Mouse (Mus musculus) liver, embryonic 11.5 days (tissue): ENCODE measurements around the gene Sod1. TPM values are rescaled to one million over a fixed set of nuclear protein-coding genes. Genes with fewer than 3 reads are reported as not detected.
A peak's percentile ranks its signal among the peaks of the same experiment; 100 is the strongest.

Source experiments
- ATAC-seq: fragments of 200-750 bp; cut with Nextera tagmentation; replicated peaks from 2 replicates; pipeline ENCODE4 v1.8.0; 2017; ENCODE audit warnings: moderate number of reproducible peaks, mild to moderate bottlenecking, moderate TSS enrichment, moderate library complexity; ENCODE audit not compliant: low FRiP score
- DNase-seq: peaks from one replicate; pipeline ENCODE4 v3.0.0-alpha.2; 2017; ENCODE audit warnings: low spot score
- H3K27ac ChIP-seq: fragments of 300-500 bp; sonication (generic); 2 replicates; pipeline ENCODE4 v1.5.1; 2014; ENCODE audit warnings: mild to moderate bottlenecking, low read depth, low read length, control low read depth
- H3K27me3 ChIP-seq: fragments of 300-500 bp; sonication (generic); replicated peaks from 2 replicates; pipeline ENCODE4 v1.6.1; 2014; ENCODE audit warnings: low read length, mixed read lengths; ENCODE audit not compliant: control insufficient read depth, insufficient read depth
- H3K36me3 ChIP-seq: fragments of 300-500 bp; sonication (generic); 2 replicates; pipeline ENCODE4 v1.6.1; 2014; ENCODE audit warnings: mild to moderate bottlenecking, low read length, moderate library complexity, mixed read lengths; ENCODE audit not compliant: control insufficient read depth, insufficient read depth
- H3K4me1 ChIP-seq: fragments of 300-500 bp; sonication (generic); replicated peaks from 2 replicates; pipeline ENCODE4 v1.6.1; 2014; ENCODE audit warnings: low read length, mixed read lengths; ENCODE audit not compliant: control insufficient read depth, insufficient read depth
- H3K4me2 ChIP-seq: fragments of 300-500 bp; sonication (generic); 2 replicates; pipeline ENCODE4 v1.6.1; 2014; ENCODE audit warnings: mild to moderate bottlenecking, control low read depth, moderate library complexity
- H3K4me3 ChIP-seq: fragments of 300-500 bp; sonication (generic); 2 replicates; pipeline ENCODE4 v1.5.1; 2014; ENCODE audit warnings: low read depth, low read length, control low read depth
- H3K9ac ChIP-seq: fragments of 300-500 bp; sonication (generic); 2 replicates; pipeline ENCODE4 v1.6.1; 2014; ENCODE audit warnings: low read depth, low read length, control low read depth
- H3K9me3 ChIP-seq: fragments of 300-500 bp; sonication (generic); 2 replicates; pipeline ENCODE4 v1.6.1; 2016; ENCODE audit warnings: low read length, inconsistent platforms, mixed read lengths; ENCODE audit not compliant: control insufficient read depth
- WGBS: fragments of 180-500 bp; shearing (Covaris S2); extraction: QIAGEN DNeasy Blood & Tissue Kit; methylation state at CpG from one replicate; pipeline ENCODE4 v1.1.7; 2014; 5-methylcytosine and 5-hydroxymethylcytosine counted together
- polyA plus RNA-seq: library from polyadenylated mRNA; unstranded; fragments of >200 nt; fragmentation: Nextera tagmentation; extraction: Ambion mirVana; gene quantifications from 2 replicates; pipeline ENCODE4 v1.2.1, GENCODE M21; 2014

Sod1 gene
- polyA plus RNA-seq, 1 experiment from 2014 or later, result 2,008 TPM

DNA sequence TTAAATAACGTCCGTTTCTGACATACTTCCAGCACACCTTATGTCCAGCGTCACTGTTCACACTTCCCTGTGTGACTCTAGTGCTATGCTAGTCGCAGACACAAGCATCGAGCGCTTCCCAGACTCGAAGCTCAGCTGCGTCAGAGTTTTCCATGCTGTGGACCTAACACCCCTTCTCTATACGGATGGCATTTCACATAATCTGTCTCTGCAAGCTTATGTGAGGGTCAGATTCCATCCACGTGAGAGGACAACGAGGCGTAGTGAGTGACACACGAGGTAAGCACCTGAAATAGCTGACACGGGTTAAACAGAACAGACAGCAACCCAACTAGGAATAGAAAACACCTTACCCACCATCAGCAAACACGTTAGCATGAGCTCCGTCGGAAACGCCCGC lies 18.4 kb upstream of the Sod1 start:
- H3K4me1 ChIP-seq, result peaks cover 34% of the 10 kb centered on the region
- no peak overlapping the region for H3K9ac ChIP-seq
- no peak overlapping the region for H3K4me2 ChIP-seq
- DNase-seq (no peak), ATAC-seq (no peak)
- WGBS, result 70% methylated on average over 19 of the region's 19 CpGs
- H3K36me3 ChIP-seq, result no peaks in the 10 kb centered on the region
- H3K9me3 ChIP-seq, result no peaks in the 10 kb centered on the region
- no peak overlapping the region for H3K27ac ChIP-seq
- H3K4me3 ChIP-seq, result no peak overlapping the region
- no peaks in the 10 kb centered on the region for H3K27me3 ChIP-seq

DNA sequence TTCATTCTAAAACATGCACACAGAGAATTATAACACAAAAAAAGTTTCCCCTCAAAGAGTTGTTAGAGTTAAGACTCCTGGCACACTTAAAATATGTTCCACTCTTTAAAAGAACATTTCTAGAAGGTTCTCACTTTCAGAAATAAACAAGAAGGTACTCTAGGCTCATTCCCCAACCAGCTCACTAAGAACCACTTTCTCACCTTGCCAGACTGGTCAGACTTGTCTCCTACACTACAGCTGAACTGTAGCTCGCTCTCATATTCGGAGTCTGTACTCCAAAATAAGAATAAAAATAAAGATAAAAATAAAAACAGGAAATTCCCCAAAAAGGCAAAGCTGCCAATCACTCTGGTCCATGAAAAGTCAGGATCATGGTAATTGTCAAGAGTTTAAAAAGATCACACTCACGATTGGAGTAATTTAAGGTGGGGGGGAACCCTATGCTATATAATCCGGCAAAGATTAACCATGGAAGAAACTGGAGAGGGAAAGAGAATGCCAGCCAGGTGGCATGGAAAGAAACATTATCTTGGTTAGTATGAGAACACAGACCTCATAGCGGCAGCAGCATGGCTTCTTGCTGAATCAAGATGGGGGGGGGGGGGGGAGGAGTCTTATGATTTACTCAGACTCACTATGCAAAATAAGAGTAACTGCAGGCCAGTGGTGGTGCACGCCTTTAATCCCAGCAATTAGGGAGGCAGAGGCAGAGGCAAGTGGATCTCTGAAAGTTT lies 17.2 kb upstream of the Sod1 start:
- WGBS, result 74% methylated on average over 6 of the region's 6 CpGs
- Histone ChIP-seq H3K4me3 (no peak overlapping the region), H3K4me2 (no peak overlapping the region), H3K9ac (no peak overlapping the region), H3K9me3 (no peaks in the 10 kb centered on the region), H3K27ac (no peak overlapping the region), H3K4me1 (peaks cover 25% of the 10 kb centered on the region), H3K36me3 (no peaks in the 10 kb centered on the region), H3K27me3 (no peaks in the 10 kb centered on the region)
- no peak for ATAC-seq
- no peak for DNase-seq

DNA sequence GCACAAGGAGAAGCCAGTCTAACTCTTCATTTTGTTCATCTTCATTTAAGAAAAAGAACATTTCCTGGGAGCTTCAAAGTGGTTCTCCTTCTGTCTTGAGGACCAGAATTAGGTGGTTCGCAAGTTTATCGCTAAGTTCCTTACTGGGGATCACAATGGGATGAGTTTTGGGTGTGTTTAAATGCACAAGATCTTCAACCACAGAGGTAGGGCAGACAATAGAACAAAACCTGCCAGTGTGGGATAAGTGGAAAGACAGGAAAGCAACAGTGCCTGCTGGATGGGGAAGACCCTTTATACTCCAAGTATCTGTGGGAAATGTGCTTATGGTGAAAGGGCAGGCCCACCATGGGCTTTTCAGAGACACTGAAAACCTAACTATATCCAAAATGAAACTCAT lies 15.7 kb upstream of the Sod1 start:
- H3K4me1 ChIP-seq, result peaks cover 14% of the 10 kb centered on the region
- no peaks in the 10 kb centered on the region for H3K9me3 ChIP-seq
- H3K4me3 ChIP-seq, result no peak overlapping the region
- no peaks in the 10 kb centered on the region for H3K36me3 ChIP-seq
- no peaks in the 10 kb centered on the region for H3K27me3 ChIP-seq
- WGBS, result 90% methylated on average over 2 of the region's 2 CpGs
- no peak for DNase-seq
- no peak overlapping the region for H3K9ac ChIP-seq
- no peak for ATAC-seq
- no peak overlapping the region for H3K4me2 ChIP-seq
- H3K27ac ChIP-seq, result no peak overlapping the region

DNA sequence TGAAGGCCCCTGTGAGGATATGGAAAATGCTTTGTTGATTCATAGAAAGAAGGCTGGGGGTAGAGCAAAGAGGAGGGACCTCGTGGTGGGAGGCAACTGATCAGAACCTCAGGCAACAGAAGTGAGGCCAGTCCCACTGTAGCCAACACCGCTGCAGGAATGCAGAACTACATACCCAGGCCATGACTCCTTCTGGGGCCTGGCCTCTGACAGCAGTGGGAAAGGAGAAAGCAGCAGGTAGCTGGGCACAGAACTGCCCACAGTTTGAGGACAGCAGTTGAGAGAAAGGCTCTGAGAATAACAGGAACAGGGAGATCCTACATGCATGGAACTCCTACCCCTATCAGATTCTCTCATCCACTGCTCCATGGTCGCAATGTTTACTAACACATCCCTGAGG lies 11.6 kb upstream of the Sod1 start:
- WGBS, result 66% methylated on average over 3 of the region's 3 CpGs
- H3K9ac ChIP-seq, result no peak overlapping the region
- ATAC-seq, result no peak

DNA sequence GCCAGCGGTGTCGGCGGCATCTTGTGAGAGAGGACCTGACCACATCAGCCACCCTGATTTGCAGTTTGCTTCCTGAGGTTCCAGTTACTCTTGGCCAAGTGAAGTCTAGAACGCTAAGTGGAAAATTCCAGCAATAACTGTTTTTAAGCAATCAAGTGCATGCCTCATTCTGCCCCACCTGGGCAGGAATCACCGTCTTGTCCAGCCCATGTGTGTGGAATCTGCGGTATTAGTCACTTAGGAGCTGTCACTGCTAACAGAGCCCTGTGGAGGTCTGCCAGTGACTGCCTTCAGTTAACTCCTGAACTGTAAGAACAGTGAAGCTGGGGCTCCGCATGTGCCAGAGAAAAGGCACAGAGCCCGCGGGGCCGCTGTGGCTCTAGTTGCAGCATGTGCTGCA lies 9.8 kb upstream of the Sod1 start:
- Histone ChIP-seq H3K9me3 (no peaks in the 10 kb centered on the region), H3K9ac (0 out of 2 replicates have a peak overlapping the region, but pooled peaks have one; percentile 25), H3K4me1 (peaks cover 31% of the 10 kb centered on the region), H3K27me3 (no peaks in the 10 kb centered on the region), H3K36me3 (no peaks in the 10 kb centered on the region), H3K4me2 (no peak overlapping the region), H3K4me3 (no peak overlapping the region), H3K27ac (no peak overlapping the region)
- no peak for ATAC-seq
- no peak for DNase-seq
- WGBS, result 80% methylated on average over 10 of the region's 10 CpGs

More for the DNA sequence above, 11.6 kb upstream of the Sod1 start:
- Histone ChIP-seq H3K27ac (no peak overlapping the region), H3K4me1 (peaks cover 21% of the 10 kb centered on the region), H3K4me3 (no peak overlapping the region), H3K27me3 (no peaks in the 10 kb centered on the region), H3K9me3 (no peaks in the 10 kb centered on the region), H3K36me3 (no peaks in the 10 kb centered on the region), H3K4me2 (no peak overlapping the region)
- DNase-seq, result no peak

DNA sequence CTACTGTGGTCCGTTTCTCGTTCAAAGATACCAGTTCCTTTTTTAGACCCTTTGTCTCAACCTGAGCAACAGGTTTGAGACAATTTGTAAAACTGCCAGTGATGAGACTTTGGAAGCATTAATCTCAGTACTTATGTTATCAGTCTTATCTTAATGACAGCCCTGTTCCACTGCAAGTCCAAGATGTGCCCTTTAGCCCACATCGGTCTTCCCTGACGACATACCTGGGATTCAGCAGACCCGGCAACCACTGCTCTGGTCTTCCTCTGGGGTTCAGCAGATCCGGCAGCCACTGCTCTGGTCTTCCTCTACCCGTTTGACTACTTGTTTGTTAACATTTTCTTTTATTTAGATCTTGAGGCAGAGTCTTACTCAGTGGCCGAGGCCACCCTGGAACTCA lies 8.8 kb upstream of the Sod1 start:
- Histone ChIP-seq H3K4me2 (no peak overlapping the region), H3K4me3 (no peak overlapping the region), H3K9me3 (no peaks in the 10 kb centered on the region), H3K27me3 (no peaks in the 10 kb centered on the region), H3K27ac (no peak overlapping the region), H3K36me3 (no peaks in the 10 kb centered on the region), H3K4me1 (peaks cover 32% of the 10 kb centered on the region), H3K9ac (no peak overlapping the region)
- ATAC-seq (no peak), DNase-seq (no peak)
- 74% methylated on average over 8 of the region's 8 CpGs for WGBS

DNA sequence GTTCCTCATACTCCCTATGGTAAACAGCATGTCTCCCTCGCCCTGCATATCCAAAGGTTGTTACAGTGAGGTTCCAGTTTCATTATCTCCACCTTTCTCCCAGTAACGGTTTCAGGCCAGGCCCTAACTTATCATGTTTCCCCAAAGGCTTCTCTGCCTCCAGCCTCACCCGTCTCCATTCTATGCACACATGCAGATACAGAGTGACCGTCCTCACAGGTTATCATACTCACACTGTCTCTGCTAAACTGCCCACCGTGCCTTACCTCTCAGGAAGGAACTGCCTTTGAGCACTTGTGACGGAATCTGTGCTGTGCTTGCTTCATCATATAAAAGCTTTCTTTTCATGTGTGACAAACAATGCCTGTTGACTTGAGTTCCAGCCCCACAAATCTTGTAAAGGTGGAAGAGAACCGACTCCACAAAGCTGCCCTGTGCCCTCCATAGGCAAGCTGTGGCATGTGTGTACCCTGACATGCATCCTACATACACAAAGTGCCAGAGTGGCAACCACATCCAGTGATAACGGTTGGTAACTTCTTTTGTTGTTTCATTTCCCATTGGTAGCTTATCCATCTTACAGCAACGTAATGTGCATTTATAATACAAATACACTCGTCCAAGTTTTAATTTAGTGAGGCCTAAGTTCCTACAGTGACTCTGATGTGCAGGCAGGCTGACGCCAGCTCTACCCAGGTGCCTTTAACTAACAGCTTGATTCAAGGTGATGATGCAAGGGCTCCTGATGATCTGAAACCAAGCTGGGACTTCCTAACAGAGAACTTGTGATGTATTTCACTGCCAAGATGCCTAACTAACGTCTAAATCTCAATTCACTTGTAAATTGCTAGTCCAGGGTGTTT lies 6.8 kb upstream of the Sod1 start:
- H3K4me2 ChIP-seq, result peak overlapping the region; percentile 50
- ATAC-seq (peak; percentile 94), DNase-seq (no peak)
- no peaks in the 10 kb centered on the region for H3K27me3 ChIP-seq
- 0 out of 2 replicates have a peak overlapping the region, but pooled peaks have one; percentile 4 for H3K4me3 ChIP-seq
- peaks cover 36% of the 10 kb centered on the region for H3K4me1 ChIP-seq
- peak overlapping the region; percentile 43; the same call in 1 of the 2 replicates for H3K9ac ChIP-seq
- H3K9me3 ChIP-seq, result no peaks in the 10 kb centered on the region
- H3K27ac ChIP-seq, result peak overlapping the region; percentile 92
- 44% methylated on average over 12 of the region's 12 CpGs for WGBS
- H3K36me3 ChIP-seq, result no peaks in the 10 kb centered on the region

DNA sequence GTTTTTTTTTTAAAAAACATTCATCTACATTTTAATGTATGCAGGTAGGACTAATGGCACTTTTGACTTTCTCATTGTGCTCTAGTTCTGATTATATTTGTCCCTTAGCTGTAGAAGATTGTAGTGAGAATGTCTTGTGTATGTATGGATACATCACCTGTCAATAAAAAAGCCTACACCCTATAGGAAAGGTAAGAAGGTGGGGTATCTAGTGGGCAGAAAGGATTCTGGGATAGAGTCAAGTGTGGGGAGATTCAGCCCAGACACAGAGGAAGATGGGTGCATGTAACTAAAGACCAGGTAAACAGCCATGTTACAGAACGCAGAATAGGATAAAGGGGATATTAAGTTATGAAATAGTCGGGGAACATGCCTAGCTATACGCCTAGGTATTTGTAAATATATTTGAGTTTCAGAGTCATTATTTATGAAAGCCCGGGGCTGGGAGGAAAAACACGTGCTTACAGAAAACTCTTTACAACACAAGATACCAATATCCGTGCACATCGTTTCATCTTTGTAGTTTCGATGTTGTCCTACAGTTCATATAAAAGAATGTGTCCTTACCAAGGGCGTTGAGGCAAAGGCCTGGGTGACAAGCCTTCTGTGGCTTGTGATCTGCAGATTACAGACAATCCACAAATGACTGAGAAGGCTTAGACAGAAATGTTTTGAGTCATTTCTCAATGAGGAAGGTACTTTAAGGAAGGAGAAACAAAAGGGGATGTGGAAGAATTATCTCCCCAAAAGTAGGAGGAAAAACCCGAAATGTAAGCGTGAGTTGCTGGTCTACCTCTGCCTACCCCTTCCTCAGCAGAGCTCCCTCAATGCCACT lies 5.6 kb upstream of the Sod1 start:
- no peaks in the 10 kb centered on the region for H3K36me3 ChIP-seq
- no peak overlapping the region for H3K4me3 ChIP-seq
- H3K27ac ChIP-seq, result peak overlapping the region; percentile 92
- ATAC-seq, result no peak
- no peak for DNase-seq
- H3K9ac ChIP-seq, result no peak overlapping the region
- no peaks in the 10 kb centered on the region for H3K27me3 ChIP-seq
- H3K4me2 ChIP-seq, result no peak overlapping the region
- H3K9me3 ChIP-seq, result no peaks in the 10 kb centered on the region
- H3K4me1 ChIP-seq, result peaks cover 38% of the 10 kb centered on the region
- 82% methylated on average over 11 of the region's 11 CpGs for WGBS
